Mouse (Mus musculus) neural tube, embryonic 14.5 days (tissue): ENCODE data around the gene Gm7694. TPM values are rescaled to one million over a fixed set of nuclear protein-coding genes. Genes with fewer than 3 reads are reported as not detected.

Source experiments
- ATAC-seq: fragments of 200-750 bp; cut with Nextera tagmentation; 2 replicates; pipeline ENCODE4 v1.8.0; 2017; ENCODE audit warnings: low read depth, mild to moderate bottlenecking, moderate TSS enrichment, moderate library complexity
- H3K27ac ChIP-seq: fragments of 300-500 bp; sonication (generic); 2 replicates; pipeline ENCODE4 v1.5.1; 2014; ENCODE audit warnings: low read depth, mild to moderate bottlenecking, control low read depth, low read length, moderate library complexity, mixed read lengths
- H3K27me3 ChIP-seq: fragments of 300-500 bp; sonication (generic); 2 replicates; pipeline ENCODE4 v1.6.1; 2014; ENCODE audit warnings: low read length; ENCODE audit not compliant: control insufficient read depth, insufficient read depth
- H3K36me3 ChIP-seq: fragments of 300-500 bp; sonication (generic); 2 replicates; pipeline ENCODE4 v1.6.1; 2014; ENCODE audit warnings: low read length, mixed read lengths; ENCODE audit not compliant: control insufficient read depth, insufficient read depth
- H3K4me1 ChIP-seq: fragments of 300-500 bp; sonication (generic); 2 replicates; pipeline ENCODE4 v1.6.1; 2014; ENCODE audit warnings: low read length; ENCODE audit not compliant: control insufficient read depth, insufficient read depth
- H3K4me2 ChIP-seq: fragments of 300-500 bp; sonication (generic); 2 replicates; pipeline ENCODE4 v1.6.1; 2014; ENCODE audit warnings: mild to moderate bottlenecking, low read depth, low read length, control low read depth
- H3K4me3 ChIP-seq: fragments of 300-500 bp; sonication (generic); 2 replicates; pipeline ENCODE4 v1.5.1; 2014; ENCODE audit warnings: low read depth, low read length, control low read depth, mixed read lengths
- H3K9ac ChIP-seq: fragments of 300-500 bp; sonication (generic); replicated peaks from 2 replicates; pipeline ENCODE4 v1.6.1; 2014; ENCODE audit warnings: low read depth, mild to moderate bottlenecking, control low read depth, low read length, mixed read lengths
- H3K9me3 ChIP-seq: fragments of 300-500 bp; sonication (generic); 2 replicates; pipeline ENCODE4 v1.6.1; 2016; ENCODE audit warnings: low read length; ENCODE audit not compliant: control insufficient read depth
- WGBS: fragments of 180-500 bp; shearing (Covaris S2); extraction: QIAGEN DNeasy Blood & Tissue Kit; methylation state at CpG from one replicate; pipeline ENCODE4 v1.1.7; 2014; 5-methylcytosine and 5-hydroxymethylcytosine counted together
- polyA plus RNA-seq: library from polyadenylated mRNA; unstranded; fragments of >200 nt; fragmentation: Nextera tagmentation; extraction: Ambion mirVana; gene quantifications from 2 replicates; pipeline ENCODE4 v1.2.1, GENCODE M21; 2014

The Gm7694 gene
- 2.2 and 2.9 TPM in 2 replicates for polyA plus RNA-seq

GRCm38 (mm10) chr1:170306232-170306631 lies at the start of gene Gm7694:
TSS of gene Gm7694 (minus strand) at chr1:170306332.
- Histone ChIP-seq H3K9ac (no peak within 1 kb of the TSS), H3K4me1 (no peaks in the 10 kb centered on the region), H3K4me2 (no peak within 1 kb of the TSS), H3K27ac (no peak within 1 kb of the TSS), H3K9me3 (no peaks in the 10 kb centered on the region), H3K27me3 (no peaks in the 10 kb centered on the region), H3K4me3 (no peak within 1 kb of the TSS), H3K36me3 (no peaks in the 10 kb centered on the region)
- no peak for ATAC-seq
- WGBS = 95% methylated on average over 4 of the region's 4 CpGs

DNA sequence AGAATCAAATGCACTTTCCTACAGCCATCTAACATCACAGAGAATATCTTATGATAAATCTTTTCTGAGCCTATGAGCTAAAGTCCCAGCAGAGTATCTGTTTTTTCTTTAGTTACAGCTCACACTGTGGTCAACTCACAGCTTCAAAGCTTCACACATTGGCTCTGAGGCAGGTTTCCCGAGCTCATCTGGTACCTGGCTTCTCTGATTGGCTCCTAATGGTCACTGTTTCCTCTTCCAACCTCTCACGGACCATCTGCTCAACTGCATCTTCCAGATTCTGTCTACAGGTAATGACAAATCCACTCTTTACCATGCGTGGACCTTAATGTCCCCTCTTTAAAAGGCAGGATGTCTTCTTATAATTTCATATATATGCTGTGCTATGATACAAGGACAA lies 47.2 kb upstream of the Gm7694 start:
- Histone ChIP-seq H3K9ac (no peak overlapping the region), H3K9me3 (no peaks in the 10 kb centered on the region), H3K4me3 (no peak overlapping the region), H3K27me3 (no peaks in the 10 kb centered on the region), H3K4me2 (no peak overlapping the region), H3K27ac (no peak overlapping the region), H3K4me1 (no peaks in the 10 kb centered on the region), H3K36me3 (no peaks in the 10 kb centered on the region)
- no peak for ATAC-seq
- WGBS = 70% methylated on average over 3 of the region's 3 CpGs

DNA sequence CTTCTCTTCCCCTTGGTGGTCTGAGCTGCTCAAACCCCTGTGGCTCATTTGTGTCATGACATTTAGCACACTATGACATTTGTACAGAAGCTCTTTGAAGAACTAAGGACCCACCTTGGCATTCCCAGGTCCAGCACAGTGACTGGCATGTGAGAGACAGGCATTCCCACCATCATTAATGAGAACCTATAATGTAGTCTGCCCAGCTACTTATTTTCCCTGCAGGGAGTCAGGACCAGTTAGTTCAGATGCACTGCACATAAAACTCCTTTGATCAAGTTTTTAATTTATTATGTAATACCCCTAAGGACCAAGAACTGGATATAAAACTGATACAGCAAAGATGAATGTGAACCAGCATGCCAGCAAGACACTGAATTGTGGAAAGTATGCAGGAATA lies 44.9 kb upstream of the Gm7694 start:
- H3K4me2 ChIP-seq = no peak overlapping the region
- H3K9me3 ChIP-seq = no peaks in the 10 kb centered on the region
- ATAC-seq = no peak
- H3K27me3 ChIP-seq = no peaks in the 10 kb centered on the region
- H3K36me3 ChIP-seq = no peaks in the 10 kb centered on the region
- no peak overlapping the region for H3K27ac ChIP-seq
- no peak overlapping the region for H3K9ac ChIP-seq
- H3K4me1 ChIP-seq = no peaks in the 10 kb centered on the region
- H3K4me3 ChIP-seq = no peak overlapping the region

- Histone ChIP-seq H3K4me3 (no peak overlapping the region), H3K27ac (no peak overlapping the region), H3K9ac (no peak overlapping the region), H3K4me2 (no peak overlapping the region), H3K36me3 (no peaks in the 10 kb centered on the region), H3K4me1 (no peaks in the 10 kb centered on the region), H3K27me3 (no peaks in the 10 kb centered on the region), H3K9me3 (no peaks in the 10 kb centered on the region)
- no peak for ATAC-seq
- WGBS = 79% methylated on average over 3 of the region's 3 CpGs
Observed at GRCm38 (mm10) chr1:170346266-170346665, 40.1 kb upstream of the Gm7694 start.

DNA sequence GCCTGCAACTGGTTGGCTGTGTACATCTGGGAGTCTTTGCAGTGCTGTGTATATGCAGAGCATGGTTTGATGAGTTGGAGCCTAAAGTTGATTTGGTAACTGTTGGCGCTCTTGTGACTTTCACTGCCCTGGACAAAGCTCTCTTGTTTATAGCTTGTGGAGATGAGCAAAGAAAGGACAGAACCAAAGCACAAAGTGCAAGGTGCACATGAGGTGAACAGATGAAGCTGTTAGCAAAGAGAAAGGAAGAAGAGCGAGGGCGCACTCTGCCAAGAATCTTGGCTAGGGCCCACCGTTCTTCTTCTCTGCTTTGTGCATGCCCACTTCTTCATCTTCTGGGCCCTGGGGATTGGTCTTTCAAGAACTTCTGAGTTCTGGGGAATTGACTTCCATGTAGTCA lies 37.8 kb upstream of the Gm7694 start:
- no peak for ATAC-seq
- over 99% methylated on average over 4 of the region's 4 CpGs for WGBS
- Histone ChIP-seq H3K27ac (no peak overlapping the region), H3K27me3 (no peaks in the 10 kb centered on the region), H3K4me1 (no peaks in the 10 kb centered on the region), H3K4me3 (no peak overlapping the region), H3K4me2 (no peak overlapping the region), H3K36me3 (no peaks in the 10 kb centered on the region), H3K9ac (no peak overlapping the region), H3K9me3 (no peaks in the 10 kb centered on the region)

DNA sequence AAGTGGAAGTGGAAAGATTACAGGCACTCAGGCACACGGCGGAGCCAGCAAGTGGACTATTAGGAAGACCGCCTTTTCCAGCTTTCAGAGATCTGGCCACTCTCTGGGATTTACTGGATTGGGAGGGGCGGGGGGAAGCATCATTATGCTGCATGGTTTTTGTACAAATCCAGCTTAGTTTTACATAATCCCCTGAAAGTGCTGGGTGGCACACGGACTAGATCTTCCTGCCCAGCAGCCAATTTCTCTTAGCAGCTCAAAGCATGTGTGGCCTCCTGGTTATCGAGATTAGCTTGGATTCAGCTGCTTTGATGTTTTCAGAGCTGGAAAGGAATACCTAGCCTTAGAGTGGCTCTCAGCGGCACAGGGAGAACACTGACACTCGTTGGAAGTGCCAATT lies 36.9 kb upstream of the Gm7694 start:
- Histone ChIP-seq H3K9ac (no peak overlapping the region), H3K27me3 (no peaks in the 10 kb centered on the region), H3K36me3 (no peaks in the 10 kb centered on the region), H3K4me1 (no peaks in the 10 kb centered on the region), H3K4me2 (no peak overlapping the region), H3K4me3 (no peak overlapping the region), H3K9me3 (no peaks in the 10 kb centered on the region), H3K27ac (no peak overlapping the region)
- WGBS = 83% methylated on average over 8 of the region's 8 CpGs
- no peak for ATAC-seq

DNA sequence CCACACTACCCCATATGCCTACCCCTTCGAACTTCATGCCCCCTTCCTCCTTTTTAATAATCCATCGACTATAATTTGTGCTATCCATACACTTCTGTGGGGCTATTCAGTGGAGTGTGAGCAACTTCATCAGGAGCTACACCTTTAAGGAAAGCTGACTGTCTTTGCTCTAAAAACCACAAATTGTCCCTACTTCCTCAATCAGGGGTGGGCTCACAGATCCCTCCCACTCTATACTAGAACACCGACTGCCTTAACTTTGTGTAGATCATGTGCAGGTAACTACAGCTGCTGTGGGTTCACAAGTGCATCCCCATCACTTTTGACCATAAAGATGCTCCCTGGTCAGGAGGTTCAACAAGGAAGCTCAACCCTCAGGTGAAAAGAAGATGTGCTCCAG lies 33.8 kb upstream of the Gm7694 start:
- Histone ChIP-seq H3K36me3 (no peaks in the 10 kb centered on the region), H3K9ac (no peak overlapping the region), H3K9me3 (no peaks in the 10 kb centered on the region), H3K27ac (no peak overlapping the region), H3K4me2 (no peak overlapping the region), H3K4me3 (no peak overlapping the region), H3K4me1 (no peaks in the 10 kb centered on the region), H3K27me3 (no peaks in the 10 kb centered on the region)
- no peak for ATAC-seq
- WGBS = 91% methylated on average over 3 of the region's 3 CpGs

DNA sequence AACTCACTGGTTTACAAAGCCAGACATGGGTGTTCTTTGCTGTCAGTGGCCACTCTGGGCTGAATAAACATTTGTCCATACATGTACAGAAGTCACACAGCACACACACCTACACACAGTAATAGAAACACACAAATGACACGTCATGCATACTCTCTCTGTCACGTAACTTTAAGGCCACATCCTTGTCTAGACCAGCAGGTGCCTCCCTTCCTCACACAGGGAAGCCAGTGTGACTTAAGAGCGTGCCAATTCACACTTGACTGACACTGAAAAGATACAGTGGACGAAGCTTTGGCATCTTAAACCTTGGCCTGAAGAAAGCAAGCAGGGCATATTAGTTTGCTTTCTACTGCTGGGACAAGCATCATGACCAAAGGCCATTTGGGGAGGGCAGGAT lies 26.6 kb upstream of the Gm7694 start:
- H3K4me3 ChIP-seq = no peak overlapping the region
- no peaks in the 10 kb centered on the region for H3K9me3 ChIP-seq
- ATAC-seq = no peak; the same call in 1 of the 2 replicates
- no peak overlapping the region for H3K4me2 ChIP-seq
- 71% methylated on average over 4 of the region's 4 CpGs for WGBS
- H3K9ac ChIP-seq = no peak overlapping the region
- H3K4me1 ChIP-seq = no peaks in the 10 kb centered on the region
- H3K36me3 ChIP-seq = no peaks in the 10 kb centered on the region
- no peak overlapping the region for H3K27ac ChIP-seq
- no peaks in the 10 kb centered on the region for H3K27me3 ChIP-seq

- Histone ChIP-seq H3K36me3 (no peaks in the 10 kb centered on the region), H3K27ac (no peak overlapping the region), H3K4me3 (no peak overlapping the region), H3K4me1 (no peaks in the 10 kb centered on the region), H3K27me3 (no peaks in the 10 kb centered on the region), H3K4me2 (no peak overlapping the region), H3K9ac (no peak overlapping the region), H3K9me3 (no peaks in the 10 kb centered on the region)
- 80% methylated on average over 6 of the region's 6 CpGs for WGBS
- no peak for ATAC-seq
Observed at GRCm38 (mm10) chr1:170331926-170332325, 25.8 kb upstream of the Gm7694 start.

- WGBS = 93% methylated on average over 4 of the region's 4 CpGs
- Histone ChIP-seq H3K27me3 (no peaks in the 10 kb centered on the region), H3K27ac (no peak overlapping the region), H3K9me3 (no peaks in the 10 kb centered on the region), H3K9ac (no peak overlapping the region), H3K4me2 (no peak overlapping the region), H3K4me1 (no peaks in the 10 kb centered on the region), H3K4me3 (no peak overlapping the region), H3K36me3 (no peaks in the 10 kb centered on the region)
- ATAC-seq = no peak
Observed at GRCm38 (mm10) chr1:170325277-170325676, 19.1 kb upstream of the Gm7694 start.
